Mouse (Mus musculus) kidney, adult 2 months (tissue): Measurements from ENCODE around the gene Defb13.

Experiments used
- CTCF ChIP-seq: fragments of 200-500 bp; conservative IDR thresholded peaks from 2 replicates; pipeline ENCODE4 v1.5.1; 2011; ENCODE audit warnings: low read depth, mild to moderate bottlenecking, control low read depth, low read length, moderate library complexity, mixed read lengths; ENCODE audit not compliant: insufficient read depth, insufficient read length
- POLR2A ChIP-seq: fragments of 200-500 bp; IDR thresholded peaks from one replicate; pipeline ENCODE4 v1.6.1; 2011; ENCODE audit warnings: low read depth, low read length, control low read depth

- TF ChIP-seq POLR2A (no peak), CTCF (no peak)
Observed at GRCm38 (mm10) chr8:21995181-21995580, 48.6 kb downstream of the Defb13 start.
